Mouse (Mus musculus) liver, embryonic 15.5 days (tissue): Measurements from ENCODE around the gene Tent5b. TPM values are rescaled to one million over a fixed set of nuclear protein-coding genes. Genes with fewer than 3 reads are reported as not detected.
"Not testable (repeated sequence)": the region's sequence is repeated elsewhere in the genome, so short reads cannot be mapped to it uniquely, and the experiment has no call there.

ENCODE experiments used
- ATAC-seq: fragments of 200-750 bp; cut with Nextera tagmentation; 2 replicates; pipeline ENCODE4 v1.8.0; 2017; ENCODE audit warnings: moderate number of reproducible peaks, mild to moderate bottlenecking, moderate library complexity; ENCODE audit not compliant: insufficient read depth
- H3K27ac ChIP-seq: fragments of 300-500 bp; sonication (generic); replicated peaks from 2 replicates; pipeline ENCODE4 v1.5.1; 2015; ENCODE audit warnings: mild to moderate bottlenecking, inconsistent platforms
- H3K27me3 ChIP-seq: fragments of 300-500 bp; sonication (generic); 2 replicates; pipeline ENCODE4 v1.6.1; 2015; ENCODE audit warnings: mild to moderate bottlenecking, inconsistent platforms
- H3K36me3 ChIP-seq: fragments of 300-500 bp; sonication (generic); replicated peaks from 2 replicates; pipeline ENCODE4 v1.6.1; 2015; ENCODE audit warnings: moderate library complexity, mild to moderate bottlenecking, inconsistent platforms
- H3K4me1 ChIP-seq: fragments of 300-500 bp; sonication (generic); replicated peaks from 2 replicates; pipeline ENCODE4 v1.6.1; 2015; ENCODE audit warnings: inconsistent platforms
- H3K4me2 ChIP-seq: fragments of 300-500 bp; sonication (generic); 2 replicates; pipeline ENCODE4 v1.6.1; 2015; ENCODE audit warnings: moderate library complexity, mild to moderate bottlenecking, inconsistent platforms
- H3K4me3 ChIP-seq: fragments of 300-500 bp; sonication (generic); replicated peaks from 2 replicates; pipeline ENCODE4 v1.5.1; 2015; ENCODE audit warnings: mild to moderate bottlenecking, inconsistent platforms
- H3K9ac ChIP-seq: fragments of 300-500 bp; sonication (generic); 2 replicates; pipeline ENCODE4 v1.6.1; 2015; ENCODE audit warnings: moderate library complexity, mild to moderate bottlenecking, inconsistent platforms
- H3K9me3 ChIP-seq: fragments of 300-500 bp; sonication (generic); replicated peaks from 2 replicates; pipeline ENCODE4 v1.6.1; 2016; ENCODE audit warnings: inconsistent platforms
- WGBS: fragments of 180-500 bp; shearing (Covaris S2); methylation state at CpG from one replicate; pipeline ENCODE4 v1.1.7; 2015; ENCODE audit warnings: mixed read lengths; ENCODE audit not compliant: insufficient replicate concordance; 5-methylcytosine and 5-hydroxymethylcytosine counted together
- polyA plus RNA-seq: library from polyadenylated mRNA; unstranded; fragments of >200 nt; fragmentation: Nextera tagmentation; extraction: Ambion mirVana; gene quantifications from 2 replicates; pipeline ENCODE4 v1.2.1, GENCODE M21; 2015

The Tent5b gene
- polyA plus RNA-seq, 1 experiment from 2014 or later, result 0.15 TPM

GRCm38 (mm10) chr4:133501514-133501913 is 21.6 kb downstream of the Tent5b start:
- Histone ChIP-seq H3K9me3 (no peaks in the 10 kb centered on the region), H3K4me2 (no peak overlapping the region), H3K27me3 (peaks cover 97% of the 10 kb centered on the region), H3K4me1 (peaks cover 16% of the 10 kb centered on the region), H3K9ac (no peak overlapping the region), H3K4me3 (no peak overlapping the region), H3K27ac (no peak overlapping the region), H3K36me3 (no peaks in the 10 kb centered on the region)
- WGBS, result 24% methylated on average over 7 of the region's 7 CpGs
- ATAC-seq, result no peak

GRCm38 (mm10) chr4:133504300-133504699 is 24.4 kb downstream of the Tent5b start:
- no peaks in the 10 kb centered on the region for H3K9me3 ChIP-seq
- peaks cover 91% of the 10 kb centered on the region for H3K27me3 ChIP-seq
- 24% methylated on average over 5 of the region's 5 CpGs for WGBS
- H3K4me3 ChIP-seq, result no peak overlapping the region
- H3K9ac ChIP-seq, result no peak overlapping the region
- no peak for ATAC-seq
- H3K27ac ChIP-seq, result no peak overlapping the region
- H3K4me2 ChIP-seq, result no peak overlapping the region
- no peaks in the 10 kb centered on the region for H3K36me3 ChIP-seq
- no peaks in the 10 kb centered on the region for H3K4me1 ChIP-seq

GRCm38 (mm10) chr4:133504755-133505485 is 25.0 kb downstream of the Tent5b start:
- Histone ChIP-seq H3K9ac (no peak overlapping the region), H3K9me3 (no peaks in the 10 kb centered on the region), H3K27ac (no peak overlapping the region), H3K4me3 (no peak overlapping the region), H3K27me3 (peaks cover 85% of the 10 kb centered on the region), H3K4me2 (no peak overlapping the region), H3K36me3 (no peaks in the 10 kb centered on the region), H3K4me1 (no peaks in the 10 kb centered on the region)
- WGBS, result 43% methylated on average over 9 of the region's 9 CpGs
- no peak for ATAC-seq

- H3K4me3 ChIP-seq, result no peak overlapping the region
- 23% methylated on average over 5 of the region's 5 CpGs for WGBS
- H3K9me3 ChIP-seq, result no peaks in the 10 kb centered on the region
- H3K27ac ChIP-seq, result no peak overlapping the region
- H3K9ac ChIP-seq, result no peak overlapping the region
- no peaks in the 10 kb centered on the region for H3K4me1 ChIP-seq
- no peak for ATAC-seq
- no peaks in the 10 kb centered on the region for H3K36me3 ChIP-seq
- peaks cover 76% of the 10 kb centered on the region for H3K27me3 ChIP-seq
- no peak overlapping the region for H3K4me2 ChIP-seq
These were observed 26.6 kb downstream of the Tent5b start for GRCm38 (mm10) chr4:133506573-133506972.

GRCm38 (mm10) chr4:133508990-133509389 is 29.1 kb downstream of the Tent5b start:
- Histone ChIP-seq H3K4me2 (no peak overlapping the region), H3K9me3 (no peaks in the 10 kb centered on the region), H3K4me3 (no peak overlapping the region), H3K9ac (no peak overlapping the region), H3K27me3 (peaks cover 53% of the 10 kb centered on the region), H3K36me3 (no peaks in the 10 kb centered on the region), H3K4me1 (no peaks in the 10 kb centered on the region), H3K27ac (no peak overlapping the region)
- no peak for ATAC-seq
- WGBS, result 68% methylated on average over 7 of the region's 7 CpGs

- H3K4me3 ChIP-seq, result no peak overlapping the region
- no peak overlapping the region for H3K4me2 ChIP-seq
- ATAC-seq, result no peak
- H3K9me3 ChIP-seq, result no peaks in the 10 kb centered on the region
- no peak overlapping the region for H3K27ac ChIP-seq
- no peak overlapping the region for H3K9ac ChIP-seq
- 51% methylated on average over 5 of the region's 5 CpGs for WGBS
- peaks cover 40% of the 10 kb centered on the region for H3K27me3 ChIP-seq
- H3K4me1 ChIP-seq, result no peaks in the 10 kb centered on the region
- H3K36me3 ChIP-seq, result no peaks in the 10 kb centered on the region
These were observed 31.1 kb downstream of the Tent5b start for GRCm38 (mm10) chr4:133511050-133511449.

GRCm38 (mm10) chr4:133512511-133512910 is 32.6 kb downstream of the Tent5b start:
- H3K4me3 ChIP-seq, H3K4me2 ChIP-seq, H3K9me3 ChIP-seq, ATAC-seq, H3K27ac ChIP-seq, H3K36me3 ChIP-seq, H3K4me1 ChIP-seq, H3K9ac ChIP-seq: not testable (repeated sequence)
- 37% methylated on average over 5 of the region's 5 CpGs for WGBS
- H3K27me3 ChIP-seq, result peaks cover 39% of the 10 kb centered on the region

- WGBS, result 7% methylated on average over 8 of the region's 8 CpGs
- Histone ChIP-seq H3K27ac (no peak overlapping the region), H3K36me3 (no peaks in the 10 kb centered on the region), H3K27me3 (peaks cover 39% of the 10 kb centered on the region), H3K4me2 (no peak overlapping the region), H3K9ac (no peak overlapping the region), H3K4me3 (no peak overlapping the region), H3K4me1 (no peaks in the 10 kb centered on the region), H3K9me3 (no peaks in the 10 kb centered on the region)
- ATAC-seq, result no peak
These were observed 33.0 kb downstream of the Tent5b start for GRCm38 (mm10) chr4:133512972-133513371.

GRCm38 (mm10) chr4:133518601-133519368 is 38.9 kb downstream of the Tent5b start, which contains the start of gene Kdf1:
TSS of gene Kdf1 (plus strand) at chr4:133518963.
- peak within 1 kb of the TSS; percentile 61 for H3K4me2 ChIP-seq
- H3K4me3 ChIP-seq, result peak within 1 kb of the TSS; percentile 54
- H3K27me3 ChIP-seq, result peaks cover 71% of the 10 kb centered on the region
- H3K9ac ChIP-seq, result no peak within 1 kb of the TSS; the same call in 1 of the 2 replicates
- H3K36me3 ChIP-seq, result no peaks in the 10 kb centered on the region
- no peaks in the 10 kb centered on the region for H3K9me3 ChIP-seq
- no peak within 1 kb of the TSS for H3K27ac ChIP-seq
- peaks cover 8% of the 10 kb centered on the region; the same call in 1 of the 2 replicates for H3K4me1 ChIP-seq
- WGBS, result 7% methylated on average over 63 of the region's 69 CpGs
- ATAC-seq, result peak; percentile 52

GRCm38 (mm10) chr4:133519369-133519665 is 39.4 kb downstream of the Tent5b start:
- Histone ChIP-seq H3K27me3 (peaks cover 71% of the 10 kb centered on the region), H3K36me3 (no peaks in the 10 kb centered on the region), H3K27ac (no peak overlapping the region), H3K9me3 (no peaks in the 10 kb centered on the region), H3K4me2 (peak overlapping the region; percentile 61), H3K9ac (no peak overlapping the region; the same call in 1 of the 2 replicates), H3K4me3 (peak overlapping the region; percentile 54), H3K4me1 (peaks cover 8% of the 10 kb centered on the region; the same call in 1 of the 2 replicates)
- WGBS, result 8% methylated on average over 25 of the region's 25 CpGs
- 0 out of 2 replicates have a peak, but pooled peaks have one; percentile 37 for ATAC-seq

- Histone ChIP-seq H3K4me2 (no peak overlapping the region), H3K36me3 (no peaks in the 10 kb centered on the region), H3K9ac (no peak overlapping the region), H3K9me3 (no peaks in the 10 kb centered on the region), H3K27me3 (peaks cover 61% of the 10 kb centered on the region), H3K4me3 (no peak overlapping the region), H3K27ac (no peak overlapping the region), H3K4me1 (peaks cover 8% of the 10 kb centered on the region; the same call in 1 of the 2 replicates)
- ATAC-seq, result no peak
- WGBS, result 30% methylated on average over 2 of the region's 2 CpGs
These were observed 41.6 kb downstream of the Tent5b start for GRCm38 (mm10) chr4:133521502-133521901.
